Mouse (Mus musculus): ENCODE data around the gene Sec14l1. TPM values are rescaled to one million over a fixed set of nuclear protein-coding genes. Genes with fewer than 3 reads are reported as not detected.

The Sec14l1 gene
- total RNA-seq, 2 experiments from 2014 or later, result 210 to 217 TPM

GRCm38 (mm10) chr11:117142507-117142906 is 27.5 kb downstream of the Sec14l1 start:
- no peak for DNase-seq (ENCODE audit: low spot score in 2 of 2)
- intact Hi-C loops (cut with DNase I), result no loop called here

- intact Hi-C loops (cut with DNase I), result no loop called here
- no peak for DNase-seq (ENCODE audit: low spot score in 2 of 2)
These were observed 30.6 kb downstream of the Sec14l1 start for GRCm38 (mm10) chr11:117145451-117146117.

DNA sequence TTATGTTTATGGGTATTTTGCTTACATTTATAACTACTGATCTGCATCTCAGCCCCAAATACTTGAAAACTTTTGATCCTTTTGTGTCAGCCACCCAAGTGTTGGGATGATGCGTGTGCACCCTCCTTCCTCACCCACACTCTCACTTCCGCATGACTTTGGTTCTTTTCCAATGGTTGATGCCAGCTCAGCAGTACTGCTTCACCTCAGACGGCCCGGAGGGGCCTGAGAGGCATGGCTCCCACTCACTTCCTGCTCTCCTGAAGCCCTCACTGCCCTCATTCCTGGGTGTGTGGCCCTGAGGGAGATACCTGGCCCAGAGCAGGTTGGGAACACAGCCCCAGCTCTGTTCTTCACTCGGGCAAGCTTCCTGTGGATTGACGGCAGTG is 31.1 kb downstream of the Sec14l1 start:
- intact Hi-C loops (cut with DNase I), result no loop called here
- DNase-seq (ENCODE audit: low spot score in 2 of 2), result no peak

GRCm38 (mm10) chr11:117146776-117147536 is 32.0 kb downstream of the Sec14l1 start:
- intact Hi-C loops (cut with DNase I), result no loop called here
- no peak for DNase-seq (ENCODE audit: low spot score in 2 of 2)

DNA sequence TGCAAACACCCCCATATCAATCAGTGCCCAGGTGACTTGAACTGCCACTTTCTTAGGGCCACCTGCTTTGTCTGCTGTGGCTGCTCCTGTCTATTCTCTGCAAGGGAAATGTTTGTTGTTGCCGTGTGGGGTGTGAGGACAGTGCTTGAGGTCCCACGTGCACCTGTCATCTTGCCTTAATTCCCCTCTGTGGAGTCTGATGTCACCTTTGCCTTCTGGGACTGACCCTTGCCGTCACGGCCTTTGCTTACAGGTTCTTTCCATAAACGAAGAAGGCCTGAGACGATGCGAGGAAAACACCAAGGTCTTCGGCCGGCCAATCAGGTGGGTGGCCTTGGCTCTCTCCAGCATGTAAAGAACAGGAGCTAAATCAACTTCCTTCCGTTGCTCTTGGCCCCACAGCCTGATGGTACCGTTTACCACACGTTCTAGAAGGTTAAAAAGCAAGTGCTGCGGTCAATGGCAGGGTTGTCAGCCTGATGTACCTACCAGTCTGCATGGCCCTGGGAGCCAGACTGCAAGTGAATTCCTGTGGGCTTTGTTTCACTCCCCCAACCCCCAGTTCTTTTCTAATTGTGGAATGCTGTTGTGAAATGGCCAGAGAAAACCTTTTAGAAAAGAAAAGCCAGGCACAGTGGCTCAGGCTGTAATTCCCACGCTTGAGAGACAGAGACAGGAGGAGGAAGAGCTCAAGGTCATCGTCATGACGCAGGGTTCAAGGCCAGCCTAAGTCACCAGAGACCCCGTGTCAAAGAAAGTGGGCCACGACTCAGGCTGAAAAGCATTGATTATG is 34.1 kb downstream of the Sec14l1 start:
- intact Hi-C loops (cut with DNase I), result no loop called here
- DNase-seq (ENCODE audit: low spot score in 2 of 2), result no peak

DNA sequence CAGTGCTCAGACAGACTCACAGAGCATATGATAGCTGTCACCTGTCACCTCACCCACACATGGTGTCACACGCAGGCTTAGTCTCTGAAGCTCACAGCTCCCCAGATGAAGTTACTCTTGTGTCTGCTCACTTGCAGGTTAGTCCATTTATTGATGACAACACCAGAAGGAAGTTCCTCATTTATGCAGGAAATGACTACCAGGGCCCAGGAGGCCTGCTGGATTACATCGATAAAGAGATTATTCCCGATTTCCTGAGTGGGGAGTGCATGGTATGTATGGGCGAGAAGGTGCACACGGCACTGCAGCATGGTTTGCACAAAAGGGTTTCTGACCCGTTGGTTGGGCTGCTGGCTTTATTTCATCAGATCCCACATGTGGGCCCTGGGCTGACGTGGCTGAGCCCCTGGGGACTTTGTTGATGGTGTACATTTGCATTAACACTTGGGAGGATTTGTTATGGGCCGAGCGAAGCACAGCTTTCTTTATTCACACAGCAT is 35.5 kb downstream of the Sec14l1 start:
- intact Hi-C loops (cut with DNase I), result no loop called here
- DNase-seq (ENCODE audit: low spot score in 2 of 2), result no peak

- no peak for DNase-seq (ENCODE audit: low spot score in 2 of 2)
- intact Hi-C loops (cut with DNase I), result no loop called here
These were observed 36.5 kb downstream of the Sec14l1 start for GRCm38 (mm10) chr11:117151461-117151860.

DNA sequence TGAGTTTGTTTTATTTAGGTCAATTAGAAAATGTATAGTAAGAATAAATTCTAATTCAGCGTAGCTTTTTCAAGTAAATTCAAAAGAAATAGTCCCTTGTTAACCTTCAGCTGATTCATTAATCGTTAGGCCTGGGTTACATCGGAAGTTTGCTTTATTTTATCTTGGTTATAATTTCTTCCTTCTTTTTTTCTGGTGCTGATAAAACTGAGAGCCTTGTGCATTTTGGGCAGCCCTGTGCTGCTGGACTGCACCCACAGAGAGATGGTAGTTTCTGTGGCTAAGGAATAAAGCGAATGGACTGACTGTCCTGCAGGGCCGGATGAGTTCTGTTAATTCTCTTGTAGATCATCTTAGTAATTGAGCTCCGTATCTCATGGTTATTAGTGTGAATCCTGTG is 37.6 kb downstream of the Sec14l1 start:
- DNase-seq (ENCODE audit: low spot score in 2 of 2), result no peak
- intact Hi-C loops (cut with DNase I), result loop anchor here (2.0 kb wide), 1 partner anchor 14 kb away; no protein-coding TSS in a partner anchor

DNA sequence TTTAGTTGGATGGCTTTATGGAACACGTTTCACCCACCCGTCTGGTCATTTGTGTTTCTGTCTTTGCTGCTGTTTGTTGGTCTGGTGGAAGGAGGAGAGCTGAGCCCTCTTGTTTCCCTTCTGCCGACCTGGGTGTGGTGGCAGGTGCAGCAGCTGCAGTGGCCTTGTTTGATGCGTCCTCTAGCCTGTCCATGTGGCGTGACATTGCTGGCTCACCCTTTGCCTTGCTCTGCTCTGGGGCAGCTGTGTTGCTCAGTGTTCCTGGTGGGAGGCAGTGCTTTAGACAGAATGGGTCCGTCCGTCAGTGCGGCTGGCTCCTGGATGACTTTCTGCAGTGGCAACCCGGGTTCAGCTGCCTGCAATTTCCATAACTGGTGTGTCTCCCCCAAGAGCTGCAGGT is 38.6 kb downstream of the Sec14l1 start:
- DNase-seq (ENCODE audit: low spot score in 2 of 2), result no peak
- intact Hi-C loops (cut with DNase I), result loop anchor here (2.0 kb wide), 1 partner anchor 15 kb away; no protein-coding TSS in a partner anchor

DNA sequence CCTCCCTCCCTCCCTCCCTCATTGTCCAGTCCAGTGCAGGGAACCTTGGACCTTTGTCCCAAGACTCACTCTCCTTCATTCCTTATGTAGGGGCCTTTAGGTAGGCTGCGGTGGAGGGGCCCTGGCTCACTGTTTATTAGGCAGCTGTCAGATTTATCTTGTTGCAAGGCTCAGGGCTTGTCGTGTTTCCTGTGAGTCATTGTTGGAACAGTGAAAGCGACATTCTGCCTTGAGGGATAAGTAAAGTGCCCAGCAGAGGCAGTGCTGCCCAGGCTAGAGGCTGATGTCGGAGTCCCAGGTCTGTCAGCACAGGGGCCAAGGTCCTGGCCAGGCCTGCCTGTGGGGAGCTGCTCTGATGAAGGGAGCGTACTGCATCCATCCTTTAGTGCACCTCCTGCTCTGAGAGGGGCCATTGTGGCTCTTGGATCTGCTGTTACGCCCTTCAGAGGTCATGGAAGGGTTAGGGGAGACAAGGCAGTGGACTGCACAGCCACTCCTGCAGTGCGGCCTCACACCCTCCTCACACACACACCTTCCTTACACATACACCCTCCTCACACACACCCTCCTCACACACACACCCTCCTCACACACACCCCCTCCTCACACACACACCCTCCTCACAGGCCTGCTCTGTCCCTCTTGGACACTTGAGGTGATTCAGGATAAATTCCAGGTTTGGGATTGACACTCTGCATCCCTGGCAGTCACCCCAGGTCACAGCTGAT is 39.3 kb downstream of the Sec14l1 start:
- intact Hi-C loops (cut with DNase I), result no loop called here
- no peak for DNase-seq (ENCODE audit: low spot score in 2 of 2)

DNA sequence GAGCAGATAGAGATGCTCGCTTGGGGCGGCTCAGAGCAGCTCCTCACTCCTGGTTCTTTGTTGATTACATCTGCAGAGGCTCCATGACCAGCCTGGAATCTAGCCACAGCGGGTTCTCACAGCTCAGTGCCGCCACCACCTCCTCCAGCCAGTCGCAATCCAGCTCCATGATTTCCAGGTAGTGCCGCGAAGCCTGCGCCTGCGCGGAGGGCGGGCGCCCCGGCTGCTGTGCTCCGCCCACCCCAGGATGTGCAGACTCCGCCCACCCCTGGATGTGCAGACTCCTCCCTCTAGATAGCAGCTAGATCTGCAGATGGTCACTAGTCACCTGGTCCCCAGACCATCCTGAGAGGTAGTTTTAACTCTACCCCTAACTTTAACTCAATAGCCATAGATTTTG is 41.8 kb downstream of the Sec14l1 start:
- intact Hi-C loops (cut with DNase I), result no loop called here
- DNase-seq (ENCODE audit: low spot score in 2 of 2), result peak in 1 of 2 experiments; percentile 69

DNA sequence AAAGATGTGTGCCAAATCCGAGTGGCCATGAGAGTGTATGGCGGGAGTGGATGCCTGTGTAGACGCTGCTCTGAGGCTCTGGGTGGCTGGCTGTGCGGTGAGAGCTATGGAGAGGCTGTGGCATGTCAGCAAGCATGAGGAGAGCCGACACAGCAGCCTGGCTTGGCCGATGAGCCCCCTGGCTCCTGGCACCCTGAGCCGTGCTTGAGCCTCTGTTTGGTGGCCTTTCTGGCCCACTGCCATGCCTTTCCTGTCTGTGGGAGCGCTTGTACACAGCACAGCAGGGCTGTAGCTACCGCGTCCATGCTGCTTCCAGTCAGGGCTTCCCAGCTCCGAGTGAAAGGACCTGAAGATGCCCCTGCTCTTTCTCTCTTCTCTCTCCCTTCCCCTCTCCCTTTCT is 43.4 kb downstream of the Sec14l1 start:
- DNase-seq (ENCODE audit: low spot score in 2 of 2), result no peak

GRCm38 (mm10) chr11:117159257-117159945 is 44.4 kb downstream of the Sec14l1 start:
- DNase-seq (ENCODE audit: low spot score in 2 of 2), result no peak

More for the DNA sequence above, 43.4 kb downstream of the Sec14l1 start:
- intact Hi-C loops (cut with DNase I), result no loop called here

GRCm38 (mm10) chr11:117159946-117160307 is 45.0 kb downstream of the Sec14l1 start:
- intact Hi-C loops (cut with DNase I), result no loop called here
- no peak for DNase-seq (ENCODE audit: low spot score in 2 of 2)

More at GRCm38 (mm10) chr11:117159257-117159945, 44.4 kb downstream of the Sec14l1 start:
- intact Hi-C loops (cut with DNase I), result no loop called here

DNA sequence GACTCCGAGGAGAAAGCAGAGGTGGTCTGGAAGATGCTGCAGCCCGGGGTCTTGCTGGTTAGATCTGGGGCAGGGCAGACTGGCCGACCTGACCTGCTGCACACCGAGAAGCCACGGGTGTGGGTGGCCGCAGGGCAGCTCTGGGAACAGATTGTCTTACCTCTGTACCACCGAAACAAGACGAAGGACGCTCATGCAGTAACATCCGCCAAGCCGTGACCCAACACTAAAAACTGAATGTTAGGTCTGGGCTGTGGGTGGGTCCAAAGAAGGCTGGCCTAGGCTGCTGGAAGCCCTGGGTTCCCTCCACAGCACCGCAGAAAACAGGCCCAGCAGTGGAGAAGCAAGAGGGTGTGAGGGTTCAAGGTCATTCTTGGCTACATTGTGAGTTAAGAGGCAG is 45.8 kb downstream of the Sec14l1 start:
- no peak for DNase-seq (ENCODE audit: low spot score in 2 of 2)
- intact Hi-C loops (cut with DNase I), result no loop called here

DNA sequence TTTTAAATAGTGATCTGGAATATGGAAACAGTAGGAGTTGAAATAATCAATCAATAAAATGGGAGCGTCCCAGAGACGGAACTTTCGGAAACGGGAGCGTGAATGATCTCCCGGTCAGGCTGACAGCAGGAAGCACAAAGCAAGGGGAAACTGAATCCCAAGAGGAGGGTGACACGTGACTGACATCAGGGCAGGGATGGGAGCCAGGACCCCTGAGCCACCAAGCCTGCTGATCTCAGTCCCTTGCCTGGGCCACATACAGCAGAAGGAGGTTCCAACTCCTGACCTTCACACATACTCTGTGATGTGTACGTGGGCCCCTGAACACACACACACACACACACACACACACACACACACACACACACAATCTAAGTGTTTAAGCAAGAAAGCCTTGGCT is 46.6 kb downstream of the Sec14l1 start:
- no peak for DNase-seq (ENCODE audit: low spot score in 2 of 2)
- intact Hi-C loops (cut with DNase I), result no loop called here

DNA sequence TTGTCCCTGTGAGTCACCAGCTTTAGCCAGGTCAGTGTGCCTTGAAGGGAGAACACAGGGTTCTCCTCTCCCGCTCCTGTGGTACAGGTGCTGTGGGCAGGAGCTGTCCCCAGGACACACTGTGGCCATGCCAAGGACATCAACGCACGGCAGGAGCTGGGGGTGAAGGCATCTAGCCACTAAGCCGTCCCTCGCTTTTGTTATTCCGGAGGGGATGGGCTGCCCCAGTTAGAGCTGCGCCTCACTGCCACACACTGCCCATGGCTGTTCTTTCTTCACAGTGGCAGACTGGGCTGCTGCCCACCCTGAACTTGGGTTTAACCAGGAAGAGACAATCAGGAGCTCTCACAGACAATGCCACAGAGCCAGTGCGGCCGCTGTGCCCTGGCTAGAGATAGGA is 48.1 kb downstream of the Sec14l1 start:
- intact Hi-C loops (cut with DNase I), result no loop called here
- no peak for DNase-seq (ENCODE audit: low spot score in 2 of 2)

GRCm38 (mm10) chr11:117163771-117164170 is 48.8 kb downstream of the Sec14l1 start:
- intact Hi-C loops (cut with DNase I), result no loop called here
- no peak for DNase-seq (ENCODE audit: low spot score in 2 of 2)
